Mouse (Mus musculus) right cerebral cortex, adult 18-20 months (tissue): ENCODE results near the gene Dock9.

Experiments
- DNase-seq: peaks from one replicate; pipeline ENCODE4 v3.0.0; 2022; ENCODE audit warnings: mixed read lengths

Dock9 gene

GRCm38 (mm10) chr14:121504781-121505484, 292.7 kb downstream of the Dock9 start, which contains the start of gene Slc15a1:
TSS of gene Slc15a1 (minus strand) at chr14:121505252.
- no peak for DNase-seq

DNA sequence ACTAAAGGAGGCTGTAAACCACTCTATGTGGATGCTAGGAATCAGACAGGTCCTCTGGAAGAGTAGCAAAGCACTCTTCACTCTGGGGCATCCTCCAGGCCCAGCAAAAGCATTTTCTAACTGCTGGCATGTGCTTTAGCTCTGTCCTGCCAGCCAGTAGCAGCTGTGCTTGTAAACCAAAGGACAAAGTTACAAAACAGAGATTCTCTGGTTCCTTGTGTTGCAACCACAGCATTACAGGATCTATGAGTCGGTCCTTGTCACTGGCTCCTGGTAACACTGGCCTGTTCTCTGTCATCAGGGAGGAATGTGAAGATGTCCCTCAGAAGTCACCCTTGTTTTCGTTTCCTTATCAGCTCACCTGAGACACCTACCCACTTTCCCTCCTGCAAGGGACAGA, 297.1 kb downstream of the Dock9 start:
- no peak for DNase-seq

DNA sequence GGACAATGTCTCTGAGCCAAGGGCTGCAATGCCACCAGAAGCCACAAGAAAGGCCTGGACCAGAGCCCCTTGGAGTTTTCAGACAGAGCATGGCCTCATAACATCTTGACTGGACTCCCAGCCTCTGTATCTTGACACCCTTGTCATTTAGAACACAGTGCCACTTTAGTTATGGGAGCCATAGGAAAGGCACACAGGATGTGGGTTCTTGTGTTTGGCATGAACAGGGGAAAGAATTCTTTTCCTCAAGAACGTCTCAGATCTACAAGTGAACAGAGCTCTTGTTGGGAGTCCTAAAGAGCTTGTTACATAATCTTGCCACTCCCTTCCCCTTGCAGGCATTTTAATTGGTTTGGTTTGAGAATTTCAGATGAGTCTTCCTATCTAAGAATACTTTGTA, 297.9 kb downstream of the Dock9 start:
- DNase-seq, result no peak

GRCm38 (mm10) chr14:121497800-121498199, 299.8 kb downstream of the Dock9 start:
- DNase-seq, result no peak

DNA sequence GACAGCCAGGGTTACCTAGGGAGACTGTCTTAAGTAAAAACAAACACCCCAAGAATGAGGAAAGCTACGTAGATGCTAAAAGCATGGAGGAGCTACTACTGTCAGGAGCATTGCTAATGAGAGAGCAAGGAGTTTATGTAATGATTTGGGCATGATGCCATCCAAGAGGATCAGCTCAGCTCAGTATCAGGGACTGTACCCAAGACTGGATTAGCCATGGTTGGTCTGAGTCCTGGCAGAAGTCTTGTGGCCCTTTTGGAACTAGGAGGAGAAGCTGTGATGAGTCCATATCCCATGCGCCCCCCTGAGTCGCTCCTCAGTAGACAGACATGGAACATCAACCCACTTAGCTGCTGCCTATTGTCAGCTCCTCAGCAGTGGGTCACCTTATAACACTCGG, 301.9 kb downstream of the Dock9 start:
- DNase-seq, result no peak

GRCm38 (mm10) chr14:121495120-121495519, 302.5 kb downstream of the Dock9 start:
- no peak for DNase-seq

DNA sequence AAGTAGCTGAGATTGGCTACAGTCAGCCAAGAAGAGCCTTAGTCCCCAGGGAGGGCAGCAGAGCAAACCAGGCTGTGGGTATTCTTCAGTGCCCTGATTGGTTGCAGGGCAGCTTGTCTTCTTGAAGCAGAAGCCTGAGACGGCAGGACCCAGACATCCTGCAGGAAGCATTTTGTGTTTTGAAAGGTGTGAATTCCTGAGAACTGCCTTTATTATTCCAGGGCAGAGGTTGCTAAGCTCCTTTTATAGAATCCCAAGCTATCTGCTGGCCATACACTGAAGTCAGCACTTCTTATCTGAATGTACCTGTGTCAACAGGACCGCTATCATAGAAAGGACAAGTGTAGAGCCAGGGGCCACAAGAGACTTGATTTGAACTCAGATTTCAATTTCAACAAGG, 303.4 kb downstream of the Dock9 start:
- no peak for DNase-seq

GRCm38 (mm10) chr14:121493712-121494111, 303.9 kb downstream of the Dock9 start:
- no peak for DNase-seq

DNA sequence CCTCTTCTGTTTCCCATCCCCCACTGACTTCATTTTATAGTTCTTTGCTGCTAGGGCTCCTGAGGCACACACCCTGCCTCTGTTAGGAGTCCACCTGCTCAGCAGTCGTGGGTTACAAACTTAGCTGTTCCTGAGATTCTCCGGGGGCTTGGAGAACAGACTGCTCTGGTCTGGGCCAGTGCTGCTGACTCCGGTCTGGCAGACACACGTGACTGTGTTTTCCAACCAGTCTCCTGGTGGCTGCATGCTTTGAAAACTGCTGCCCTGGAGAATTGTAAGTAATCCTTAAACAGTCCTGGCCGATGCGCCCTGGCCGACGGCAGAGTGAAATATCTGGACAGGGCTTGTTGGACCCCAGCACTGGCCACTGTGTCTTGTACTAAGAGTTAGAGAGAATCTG, 305.3 kb downstream of the Dock9 start:
- DNase-seq, result no peak
